29 mouse cellular contexts compared by ENCODE assay signal in genomic region chr2:163461307-163461706, GRCm38 (mm10). TPM values are rescaled to one million over a fixed set of nuclear protein-coding genes. Genes with fewer than 3 reads are reported as not detected.
"Had no signal": no experiment of that assay in that cellular context is flagged by ENCODE, and none has a peak within 500 bp of the region (broad histone marks: within the 10 kb centered on the region; RNA-seq: fewer than 3 reads in every experiment).

No protein-coding gene starts in this region.

RNA-seq across cellular contexts. Expression of gene Gdap1l1, which starts 23.0 kb away (rescaled TPM):
- total RNA-seq: gastrocnemius, postnatal 36 days; heart, adult 2 months; heart, postnatal 14 days; heart, postnatal 36 days; liver, adult 2 months had no signal
- polyA plus RNA-seq: heart, postnatal 0 days; liver, adult 2 months had no signal

RNA-seq across cellular contexts. Expression of gene R3hdml, which starts 30.8 kb away (rescaled TPM):
- total RNA-seq: gastrocnemius, postnatal 14 days; gastrocnemius, postnatal 36 days; heart, adult 2 months; heart, postnatal 14 days; heart, postnatal 36 days; hematopoietic stem cell, adult 5-6 weeks; layer of hippocampus, adult 18-20 months; layer of hippocampus, adult 8-10 months; layer of hippocampus, postnatal 14 days; layer of hippocampus, postnatal 36 days; left cerebral cortex, adult 18-20 months; left cerebral cortex, adult 8-10 months; left cerebral cortex, postnatal 25 days; liver, adult 2 months had no signal
- polyA plus RNA-seq: gonadal fat pad, adult 2 months; heart, adult 2 months; heart, embryonic 11.5 days; heart, embryonic 13.5 days; heart, embryonic 15.5 days; heart, postnatal 0 days; hindbrain, embryonic 13.5 days; limb, embryonic 11.5 days; limb, embryonic 13.5 days; liver, adult 2 months; liver, embryonic 12.5 days; liver, embryonic 14.5 days; liver, embryonic 16.5 days had no signal

RNA-seq across cellular contexts. Expression of gene Hnf4a, which starts 45.3 kb away (rescaled TPM):
- total RNA-seq: gastrocnemius, postnatal 14 days; gastrocnemius, postnatal 36 days; heart, adult 2 months; heart, postnatal 36 days; layer of hippocampus, adult 18-20 months; layer of hippocampus, adult 8-10 months; layer of hippocampus, postnatal 14 days; layer of hippocampus, postnatal 36 days; left cerebral cortex, adult 18-20 months; left cerebral cortex, adult 8-10 months; left cerebral cortex, postnatal 10 days; left cerebral cortex, postnatal 25 days; left cerebral cortex, postnatal 4 days had no signal
- polyA plus RNA-seq: heart, adult 2 months; heart, embryonic 15.5 days; heart, postnatal 0 days; hindbrain, embryonic 11.5 days; hindbrain, postnatal 0 days; limb, embryonic 11.5 days; limb, embryonic 13.5 days had no signal
